Mouse (Mus musculus) gastrocnemius, adult 2 months (tissue): ENCODE data around the gene Casr. TPM values are rescaled to one million over a fixed set of nuclear protein-coding genes. Genes with fewer than 3 reads are reported as not detected.

Experiments used
- DNase-seq: peaks from one replicate; pipeline ENCODE4 v3.0.0; 2022
- H3K27ac ChIP-seq: fragments of 200-600 bp; 2 replicates; pipeline ENCODE4 v1.8.1; 2022; ENCODE audit warnings: mild to moderate bottlenecking
- H3K4me3 ChIP-seq: fragments of 200-600 bp; 2 replicates; pipeline ENCODE4 v1.8.1; 2022; ENCODE audit warnings: mild to moderate bottlenecking, moderate library complexity
- CTCF ChIP-seq: fragments of 200-600 bp; IDR thresholded peaks from 2 replicates; pipeline ENCODE4 v1.8.1; 2022; ENCODE audit warnings: antibody characterized with exemption, mild to moderate bottlenecking, moderate library complexity
- intact Hi-C: fragments of 180-260 bp; cut with DNase I; formaldehyde crosslinking; loops from one replicate; pipeline ENCODE4 v1.15.1; 2025
- total RNA-seq, 2 experiments: library from RNA; stranded (reverse); gene quantifications; 2 replicates each; pipeline ENCODE4 v1.2.3; 2021

Gene Casr
- total RNA-seq, 2 experiments from 2014 or later: 1.7 to 2.5 TPM

DNA sequence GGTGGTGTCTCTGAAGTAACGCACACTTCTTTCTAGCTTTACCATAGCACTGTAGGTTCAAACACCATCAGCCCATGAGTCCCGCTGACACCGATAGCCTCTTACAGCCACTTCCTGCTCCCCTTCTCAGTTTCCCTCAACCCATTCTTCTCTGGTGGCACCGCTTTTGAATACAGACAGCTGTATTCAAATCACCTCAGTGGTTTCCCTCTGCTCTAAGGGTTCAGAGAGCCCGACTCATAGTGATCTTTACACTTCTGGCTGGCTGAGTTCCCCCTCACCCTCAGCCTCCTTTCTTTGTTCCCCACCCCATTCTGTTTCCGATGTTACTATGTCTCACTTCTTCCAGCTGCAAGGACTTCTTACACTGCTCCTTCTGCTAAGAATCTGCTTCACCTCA lies 21.1 kb downstream of the Casr start:
- DNase-seq: no peak
- no peak for TF ChIP-seq CTCF
- H3K27ac ChIP-seq: no peak overlapping the region
- intact Hi-C loops: no loop called here
- no peak overlapping the region for H3K4me3 ChIP-seq

DNA sequence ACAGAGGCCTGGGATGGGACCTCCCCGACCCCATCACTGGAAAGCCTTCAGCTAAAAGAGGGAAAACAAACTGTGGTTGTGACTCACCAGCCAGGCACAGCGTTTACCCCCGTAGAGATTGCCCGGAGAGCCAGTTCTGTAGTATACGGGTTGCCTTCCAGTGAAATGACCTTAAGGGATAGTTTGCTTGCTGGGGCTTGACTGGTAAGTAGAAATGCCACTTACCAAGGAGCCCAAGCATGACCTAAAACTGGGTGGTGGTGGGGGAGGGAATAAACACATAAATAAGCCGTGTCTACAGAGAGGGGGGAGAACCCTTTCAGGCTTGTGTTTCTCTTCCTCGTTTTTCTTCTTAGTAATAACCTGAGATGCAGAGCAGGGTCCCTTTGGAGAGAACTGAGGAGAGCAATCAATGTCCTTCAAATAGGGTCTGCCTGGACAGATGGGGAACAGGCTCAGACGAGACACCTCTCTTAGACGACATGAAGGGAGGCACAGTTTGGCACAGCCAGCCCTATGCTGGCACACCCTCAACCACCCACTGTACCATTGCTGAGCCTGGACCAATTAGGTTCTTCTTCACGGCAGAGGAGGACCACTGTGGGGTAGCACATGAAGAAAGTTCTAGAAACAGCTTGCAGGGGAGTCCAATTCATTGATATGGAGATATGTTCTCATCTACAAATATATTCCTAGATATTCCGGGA lies 28.8 kb downstream of the Casr start:
- Histone ChIP-seq H3K4me3 (no peak overlapping the region), H3K27ac (0 out of 2 replicates have a peak overlapping the region, but pooled peaks have one; percentile 28)
- no peak for DNase-seq
- intact Hi-C loops: no loop called here
- TF ChIP-seq CTCF: no peak

DNA sequence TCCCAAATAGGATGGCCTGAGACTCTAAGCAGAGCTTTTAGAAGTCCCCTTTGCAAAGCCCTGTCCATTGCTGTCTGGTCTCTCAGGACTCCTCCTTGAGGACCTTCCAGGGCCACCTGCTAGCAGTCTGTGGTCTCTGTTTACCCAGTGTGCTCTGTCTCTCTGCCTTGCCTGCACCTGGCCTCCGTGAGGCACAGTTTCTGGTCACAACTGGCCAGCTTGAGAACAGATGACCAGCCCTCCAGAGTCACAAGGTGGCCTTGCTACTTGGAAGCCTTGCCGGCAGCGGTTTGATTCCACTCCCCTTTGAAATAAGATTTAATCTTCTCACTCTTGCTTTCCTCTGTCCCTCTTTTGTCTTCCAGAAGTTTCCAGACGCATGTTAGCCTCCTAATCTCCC lies 29.9 kb downstream of the Casr start:
- intact Hi-C loops: no loop called here
- no peak for DNase-seq
- TF ChIP-seq CTCF: no peak
- Histone ChIP-seq H3K27ac (peak overlapping the region; percentile 81), H3K4me3 (no peak overlapping the region)

DNA sequence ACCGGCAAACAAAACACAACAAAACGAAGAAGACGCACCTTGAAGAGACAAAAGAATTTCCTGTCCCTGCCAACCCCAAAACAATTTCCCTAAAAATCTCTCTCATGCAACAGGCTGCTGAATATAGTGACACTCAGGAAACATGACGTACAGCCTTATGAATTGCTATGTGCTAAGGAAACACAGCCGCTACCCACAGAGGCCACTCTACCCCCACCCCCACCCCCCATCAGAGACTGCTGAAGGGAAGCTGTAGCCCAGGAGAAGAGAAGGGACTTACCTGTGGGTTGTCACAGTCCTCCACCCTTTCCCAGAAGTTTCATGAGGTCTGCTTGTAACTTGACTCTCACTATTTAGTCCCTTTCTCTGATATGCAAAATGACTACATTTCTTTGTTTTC lies 30.3 kb downstream of the Casr start:
- peak overlapping the region; percentile 33; the same call in 1 of the 2 replicates for H3K4me3 ChIP-seq
- no peak for TF ChIP-seq CTCF
- intact Hi-C loops: no loop called here
- no peak for DNase-seq
- peak overlapping the region; percentile 81 for H3K27ac ChIP-seq

DNA sequence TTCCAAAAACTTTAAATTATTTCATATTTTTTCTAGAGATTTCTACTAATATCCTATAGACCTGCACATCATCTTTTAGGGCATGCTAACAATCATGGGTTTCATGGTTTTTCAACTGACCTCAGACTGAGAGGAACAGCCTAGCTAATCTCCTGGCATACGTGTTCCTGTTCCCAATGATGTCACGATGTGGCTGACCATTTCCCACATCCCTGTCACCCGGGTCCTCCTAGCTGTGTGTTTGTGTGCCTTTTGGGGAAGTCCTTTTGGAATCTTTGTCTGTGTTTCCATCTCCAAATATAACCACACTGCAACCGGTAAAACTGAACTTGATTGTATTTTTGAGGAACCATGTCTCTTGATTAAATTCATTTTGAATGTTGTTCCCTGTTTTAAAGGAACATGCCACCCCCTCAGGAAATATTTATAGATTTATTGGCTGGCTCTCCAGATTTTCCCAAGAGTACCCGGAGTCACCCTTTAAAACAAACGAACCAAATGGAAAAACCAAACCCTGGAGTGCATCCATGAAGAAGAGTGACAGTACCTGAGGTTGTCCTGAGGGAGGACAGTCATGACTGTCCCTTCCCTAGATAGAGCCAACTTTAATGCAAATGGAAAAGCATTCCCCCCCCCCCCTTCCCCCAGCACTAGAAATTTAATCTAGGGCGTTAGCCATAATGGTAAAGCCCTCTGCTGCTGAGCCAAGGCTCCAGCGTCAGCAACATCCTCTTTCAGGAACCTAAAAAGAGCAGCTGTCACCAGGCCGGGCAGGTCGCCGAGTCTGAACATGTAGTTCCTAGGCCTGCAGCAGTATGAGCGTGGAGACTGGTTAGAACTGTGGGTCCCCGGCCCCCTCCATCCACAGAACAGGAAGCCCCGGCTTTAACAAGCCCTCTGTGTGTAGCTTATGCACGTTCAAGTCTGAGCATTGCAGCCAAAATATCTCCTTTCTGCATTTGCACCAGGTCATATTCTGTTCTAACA lies 31.1 kb downstream of the Casr start:
- intact Hi-C loops: no loop called here
- peak overlapping the region; percentile 33 for H3K4me3 ChIP-seq
- DNase-seq: peak; percentile 88
- no peak for TF ChIP-seq CTCF
- peak overlapping the region; percentile 81 for H3K27ac ChIP-seq

DNA sequence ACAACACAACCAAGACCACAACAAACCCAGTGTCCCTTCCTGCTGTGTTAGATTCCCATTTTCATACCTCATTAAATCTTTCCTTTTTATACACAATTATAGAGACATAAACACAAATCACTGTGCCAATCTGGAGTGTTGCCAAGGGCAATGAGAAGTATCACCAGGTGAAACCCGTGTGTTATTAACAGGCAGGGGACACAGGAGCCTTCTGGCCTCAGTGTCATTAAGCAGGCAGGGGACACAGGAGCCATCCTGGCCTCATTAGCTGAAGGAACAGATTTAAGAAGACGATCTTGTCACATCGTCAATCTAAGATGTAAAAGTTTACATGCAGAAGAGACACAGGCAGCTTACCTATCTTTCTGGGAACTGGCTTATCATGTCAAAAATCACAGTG lies 33.1 kb downstream of the Casr start:
- H3K4me3 ChIP-seq: no peak overlapping the region
- TF ChIP-seq CTCF: no peak
- intact Hi-C loops: no loop called here
- no peak for DNase-seq
- no peak overlapping the region for H3K27ac ChIP-seq

DNA sequence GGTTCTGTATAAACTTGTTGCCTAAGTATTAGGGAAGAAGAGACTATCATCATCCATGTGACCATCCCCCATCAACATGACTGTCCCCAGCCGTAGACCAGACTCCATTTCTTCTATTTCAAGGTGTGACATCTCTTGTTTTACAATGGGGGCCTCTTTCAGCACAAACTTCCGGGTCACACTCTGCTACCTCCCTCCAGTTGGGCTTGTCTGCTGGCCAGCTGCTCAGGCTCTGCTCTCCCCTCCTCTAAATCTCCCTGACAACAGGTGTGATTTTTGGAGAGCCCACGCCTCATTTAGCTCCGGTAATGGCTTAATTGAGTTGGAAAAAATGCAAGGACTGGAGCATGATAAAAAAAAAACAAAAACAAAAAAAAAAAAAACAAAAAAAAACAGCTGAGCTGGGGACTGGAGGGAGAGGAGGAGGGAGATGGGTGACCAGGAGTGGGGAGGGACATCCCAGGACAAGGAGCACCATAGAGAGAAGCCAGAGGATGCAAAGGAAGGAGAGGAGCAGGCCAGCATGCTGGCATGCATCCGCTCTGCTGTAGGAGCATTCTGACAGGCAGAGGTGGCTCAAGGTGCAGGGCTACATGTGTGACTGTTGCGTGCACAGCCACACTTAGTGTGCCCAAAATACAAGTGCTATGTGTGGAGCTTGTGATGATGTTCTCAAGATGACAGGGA lies 35.2 kb downstream of the Casr start:
- Histone ChIP-seq H3K27ac (no peak overlapping the region), H3K4me3 (no peak overlapping the region)
- DNase-seq: no peak
- TF ChIP-seq CTCF: no peak
- intact Hi-C loops: no loop called here

DNA sequence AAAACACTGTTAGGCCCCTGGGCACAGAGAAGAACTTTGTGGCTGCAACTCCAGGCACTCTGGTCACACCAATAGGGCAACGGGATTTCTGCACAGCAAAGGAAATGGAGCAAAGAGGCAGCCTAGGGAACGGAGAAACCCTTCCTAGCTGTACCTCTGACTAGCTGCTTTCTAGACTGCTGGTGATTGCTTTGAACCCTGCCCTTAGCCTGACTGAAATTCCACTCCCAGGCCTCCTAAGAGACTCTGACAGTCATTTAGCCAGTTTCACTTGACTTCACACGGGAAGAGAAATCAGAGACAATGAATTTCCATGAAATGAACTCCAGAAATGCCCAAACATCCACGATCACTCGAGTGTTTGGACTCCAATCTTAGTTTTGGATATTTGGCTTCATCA lies 38.8 kb downstream of the Casr start:
- TF ChIP-seq CTCF: no peak
- intact Hi-C loops: no loop called here
- no peak for DNase-seq
- no peak overlapping the region for H3K27ac ChIP-seq
- no peak overlapping the region for H3K4me3 ChIP-seq

DNA sequence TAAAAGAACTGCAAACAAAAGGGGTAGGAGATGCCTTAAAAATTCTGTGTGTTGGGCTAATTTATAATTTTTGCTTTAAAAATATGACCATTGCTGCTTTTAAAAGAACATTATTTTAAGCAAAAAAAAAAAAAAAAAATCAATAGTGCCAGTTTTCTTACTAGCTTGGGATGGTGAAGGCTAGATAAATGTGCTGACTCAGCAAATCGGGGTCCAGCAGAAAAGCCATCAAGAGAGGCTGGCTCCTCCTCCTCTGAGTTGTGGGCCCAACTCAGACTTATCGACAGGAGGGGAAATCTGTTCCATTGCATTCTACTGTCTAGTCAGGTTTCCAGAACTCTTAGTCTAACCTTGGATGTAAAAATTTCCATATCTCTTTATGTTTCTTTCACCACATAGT lies 45.6 kb downstream of the Casr start:
- H3K4me3 ChIP-seq: no peak overlapping the region
- no peak for DNase-seq
- no peak overlapping the region for H3K27ac ChIP-seq
- intact Hi-C loops: no loop called here
- no peak for TF ChIP-seq CTCF

DNA sequence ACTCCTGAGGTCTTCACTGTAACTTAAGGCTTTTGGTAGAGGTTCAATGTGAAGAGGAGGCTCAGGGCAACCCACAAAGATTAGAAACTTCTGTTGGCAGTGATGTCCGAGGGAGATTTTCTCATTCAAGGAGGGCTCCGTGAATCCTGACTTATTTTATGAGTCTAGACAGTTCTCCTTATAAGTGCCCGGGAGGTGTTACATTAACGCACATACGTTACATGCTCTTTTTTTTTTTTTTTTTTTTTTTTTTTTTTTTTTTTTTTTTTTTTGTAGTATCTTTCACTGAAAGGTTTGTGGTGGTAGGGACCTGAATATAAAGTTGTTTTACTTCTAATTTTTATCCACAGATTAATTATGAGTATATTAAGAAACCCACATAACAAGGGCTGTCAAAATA lies 54.6 kb downstream of the Casr start:
- DNase-seq: no peak
- intact Hi-C loops: no loop called here
- H3K4me3 ChIP-seq: no peak overlapping the region
- H3K27ac ChIP-seq: no peak overlapping the region
- TF ChIP-seq CTCF: no peak

DNA sequence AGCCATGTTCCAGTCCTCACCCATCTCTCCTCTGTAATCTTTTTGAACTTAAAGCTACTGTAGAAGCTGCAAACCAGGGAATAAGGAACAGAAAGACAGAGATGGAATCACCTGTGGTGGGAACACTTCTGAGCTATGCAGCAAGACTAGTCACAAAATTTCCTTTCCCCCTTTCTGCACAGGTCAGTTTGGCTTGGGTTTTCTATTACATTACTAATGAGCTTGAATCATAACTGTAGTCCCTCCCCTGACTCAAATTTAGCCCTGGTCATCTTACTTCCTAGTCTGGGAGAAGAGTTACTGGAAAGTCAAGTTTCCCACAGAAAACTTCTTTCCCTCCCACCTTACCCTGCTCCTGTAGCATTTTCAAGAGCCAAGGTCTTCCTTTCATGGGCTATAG lies 55.1 kb downstream of the Casr start:
- Histone ChIP-seq H3K27ac (no peak overlapping the region), H3K4me3 (no peak overlapping the region)
- no peak for DNase-seq
- intact Hi-C loops: no loop called here
- no peak for TF ChIP-seq CTCF

DNA sequence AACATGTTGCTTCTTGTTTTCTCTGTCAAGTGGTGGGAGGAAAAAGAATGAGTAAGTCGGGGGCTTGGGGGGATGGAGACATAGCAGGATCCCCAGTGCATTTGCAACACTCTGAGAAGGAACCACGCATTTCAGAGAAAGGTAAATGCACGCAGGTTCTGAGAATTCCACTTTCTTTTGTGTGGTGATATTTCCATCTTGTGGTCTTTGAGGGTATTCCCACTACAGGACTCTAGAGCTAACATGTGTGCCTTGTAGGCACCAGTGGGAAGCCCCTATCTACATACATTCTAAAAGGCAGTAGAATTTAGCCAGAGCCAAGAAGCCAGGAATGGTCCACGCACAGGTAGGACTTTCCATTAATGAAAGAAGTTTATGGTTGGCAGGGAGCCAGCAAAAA lies 56.0 kb downstream of the Casr start:
- intact Hi-C loops: no loop called here
- Histone ChIP-seq H3K27ac (no peak overlapping the region), H3K4me3 (no peak overlapping the region)
- DNase-seq: no peak
- TF ChIP-seq CTCF: no peak

DNA sequence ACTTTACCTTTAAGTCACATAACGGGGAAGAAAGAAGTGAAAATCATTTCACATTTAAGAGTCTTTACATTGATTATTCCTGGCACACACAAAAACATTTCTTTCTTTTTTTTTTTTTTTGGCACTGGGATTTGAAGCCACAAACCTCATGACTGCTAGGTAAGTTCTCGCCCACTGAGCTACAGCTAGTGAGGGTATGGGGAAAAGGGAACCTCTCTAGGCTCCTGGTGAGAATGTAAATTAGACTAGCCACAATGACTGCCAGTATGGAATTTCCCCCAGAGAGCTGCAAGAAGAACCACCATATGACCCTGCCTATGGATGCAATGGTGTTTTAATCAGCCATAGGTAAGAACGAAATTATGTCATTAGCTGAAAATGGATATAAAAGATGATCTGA lies 56.8 kb downstream of the Casr start:
- intact Hi-C loops: no loop called here
- H3K4me3 ChIP-seq: no peak overlapping the region
- no peak for TF ChIP-seq CTCF

More for the DNA sequence above, 56.8 kb downstream of the Casr start:
- no peak overlapping the region for H3K27ac ChIP-seq
- DNase-seq: no peak
